Mouse (Mus musculus): ENCODE data around the gene Adamts2. TPM values are rescaled to one million over a fixed set of nuclear protein-coding genes. Genes with fewer than 3 reads are reported as not detected.

Gene Adamts2
- 2.5 and 2.8 TPM in 2 replicates for polyA plus RNA-seq (2015; fragmentation: Nextera tagmentation; extraction: Ambion mirVana)

- H3K4me2 ChIP-seq (replicated peaks): peak within 1 kb of the TSS; percentile 96
- under 1% methylated on average over 72 of the region's 82 CpGs for WGBS
- H3K9ac ChIP-seq (replicated peaks): peak within 1 kb of the TSS; percentile 51
- ATAC-seq (replicated peaks): peak; percentile 83
- no peaks in the 10 kb centered on the region for H3K9me3 ChIP-seq
- peaks cover 19% of the 10 kb centered on the region for H3K4me1 ChIP-seq
- H3K36me3 ChIP-seq: no peaks in the 10 kb centered on the region
- peak within 1 kb of the TSS; percentile 61 for H3K4me3 ChIP-seq
- H3K27ac ChIP-seq (replicated peaks): no peak within 1 kb of the TSS
- H3K27me3 ChIP-seq: peaks cover 43% of the 10 kb centered on the region
Observed at GRCm38 (mm10) chr11:50601641-50602355, at the start of gene Adamts2. Adamts2 (plus strand) TSS chr11:50602084.

GRCm38 (mm10) chr11:50557064-50557463, 44.8 kb upstream of the Adamts2 start:
- no peak overlapping the region for H3K4me3 ChIP-seq
- no peaks in the 10 kb centered on the region for H3K27me3 ChIP-seq
- H3K4me2 ChIP-seq (replicated peaks): no peak overlapping the region
- no peaks in the 10 kb centered on the region for H3K36me3 ChIP-seq
- no peaks in the 10 kb centered on the region for H3K4me1 ChIP-seq
- ATAC-seq (replicated peaks): no peak
- 0 out of 2 replicates have a peak, but pooled peaks cover 3% of the 10 kb centered on the region for H3K9me3 ChIP-seq
- H3K27ac ChIP-seq (replicated peaks): no peak overlapping the region
- H3K9ac ChIP-seq (replicated peaks): no peak overlapping the region
- WGBS: 91% methylated on average over 3 of the region's 3 CpGs

- H3K4me1 ChIP-seq: no peaks in the 10 kb centered on the region
- no peak overlapping the region for H3K9ac ChIP-seq (replicated peaks)
- H3K9me3 ChIP-seq: 0 out of 2 replicates have a peak, but pooled peaks cover 3% of the 10 kb centered on the region
- no peaks in the 10 kb centered on the region for H3K27me3 ChIP-seq
- no peaks in the 10 kb centered on the region for H3K36me3 ChIP-seq
- H3K4me3 ChIP-seq: no peak overlapping the region
- no peak overlapping the region for H3K27ac ChIP-seq (replicated peaks)
- no peak for ATAC-seq (replicated peaks)
- WGBS: 39% methylated on average over 4 of the region's 4 CpGs
- no peak overlapping the region for H3K4me2 ChIP-seq (replicated peaks)
Observed at GRCm38 (mm10) chr11:50559108-50559507, 42.8 kb upstream of the Adamts2 start.

- Histone ChIP-seq H3K27me3 (no peaks in the 10 kb centered on the region), H3K9ac (replicated peaks) (no peak overlapping the region), H3K9me3 (no peaks in the 10 kb centered on the region), H3K4me3 (no peak overlapping the region), H3K27ac (replicated peaks) (no peak overlapping the region), H3K36me3 (no peaks in the 10 kb centered on the region), H3K4me1 (no peaks in the 10 kb centered on the region), H3K4me2 (replicated peaks) (no peak overlapping the region)
- no peak; the same call in 1 of the 2 replicates for ATAC-seq (replicated peaks)
- 83% methylated on average over 20 of the region's 20 CpGs for WGBS
Observed at GRCm38 (mm10) chr11:50565466-50566211, 36.2 kb upstream of the Adamts2 start.

- WGBS: 72% methylated on average over 6 of the region's 6 CpGs
- Histone ChIP-seq H3K27me3 (no peaks in the 10 kb centered on the region), H3K36me3 (no peaks in the 10 kb centered on the region), H3K9ac (replicated peaks) (no peak overlapping the region), H3K4me3 (no peak overlapping the region), H3K27ac (replicated peaks) (no peak overlapping the region), H3K9me3 (no peaks in the 10 kb centered on the region), H3K4me2 (replicated peaks) (no peak overlapping the region), H3K4me1 (no peaks in the 10 kb centered on the region)
- no peak for ATAC-seq (replicated peaks)
Observed at GRCm38 (mm10) chr11:50571448-50571847, 30.4 kb upstream of the Adamts2 start.

GRCm38 (mm10) chr11:50576521-50576920, 25.4 kb upstream of the Adamts2 start:
- Histone ChIP-seq H3K27me3 (no peaks in the 10 kb centered on the region), H3K36me3 (no peaks in the 10 kb centered on the region), H3K4me3 (no peak overlapping the region), H3K4me1 (no peaks in the 10 kb centered on the region), H3K9ac (replicated peaks) (no peak overlapping the region), H3K4me2 (replicated peaks) (no peak overlapping the region), H3K9me3 (no peaks in the 10 kb centered on the region), H3K27ac (replicated peaks) (no peak overlapping the region)
- 72% methylated on average over 4 of the region's 4 CpGs for WGBS
- no peak for ATAC-seq (replicated peaks)

GRCm38 (mm10) chr11:50587026-50587425, 14.9 kb upstream of the Adamts2 start:
- no peaks in the 10 kb centered on the region for H3K9me3 ChIP-seq
- no peak overlapping the region for H3K27ac ChIP-seq (replicated peaks)
- H3K9ac ChIP-seq (replicated peaks): no peak overlapping the region
- H3K4me1 ChIP-seq: no peaks in the 10 kb centered on the region
- no peak overlapping the region for H3K4me3 ChIP-seq
- H3K27me3 ChIP-seq: no peaks in the 10 kb centered on the region
- WGBS: 49% methylated on average over 7 of the region's 7 CpGs
- no peak for ATAC-seq (replicated peaks)
- no peaks in the 10 kb centered on the region for H3K36me3 ChIP-seq
- no peak overlapping the region for H3K4me2 ChIP-seq (replicated peaks)

GRCm38 (mm10) chr11:50587787-50588186, 14.1 kb upstream of the Adamts2 start:
- ATAC-seq (replicated peaks): no peak
- no peak overlapping the region for H3K9ac ChIP-seq (replicated peaks)
- no peaks in the 10 kb centered on the region for H3K27me3 ChIP-seq
- H3K36me3 ChIP-seq: no peaks in the 10 kb centered on the region
- H3K4me1 ChIP-seq: no peaks in the 10 kb centered on the region
- H3K27ac ChIP-seq (replicated peaks): no peak overlapping the region
- no peak overlapping the region for H3K4me2 ChIP-seq (replicated peaks)
- H3K4me3 ChIP-seq: no peak overlapping the region
- WGBS: 12% methylated on average over 3 of the region's 3 CpGs
- no peaks in the 10 kb centered on the region for H3K9me3 ChIP-seq

- no peaks in the 10 kb centered on the region for H3K9me3 ChIP-seq
- no peak overlapping the region for H3K4me3 ChIP-seq
- H3K36me3 ChIP-seq: no peaks in the 10 kb centered on the region
- no peak overlapping the region for H3K27ac ChIP-seq (replicated peaks)
- no peak overlapping the region for H3K4me2 ChIP-seq (replicated peaks)
- H3K4me1 ChIP-seq: no peaks in the 10 kb centered on the region
- H3K9ac ChIP-seq (replicated peaks): no peak overlapping the region
- WGBS: 44% methylated on average over 11 of the region's 11 CpGs
- ATAC-seq (replicated peaks): no peak
- no peaks in the 10 kb centered on the region for H3K27me3 ChIP-seq
Observed at GRCm38 (mm10) chr11:50589060-50589459, 12.8 kb upstream of the Adamts2 start.

- Histone ChIP-seq H3K9ac (replicated peaks) (no peak overlapping the region), H3K36me3 (no peaks in the 10 kb centered on the region), H3K27me3 (no peaks in the 10 kb centered on the region), H3K9me3 (no peaks in the 10 kb centered on the region), H3K4me2 (replicated peaks) (no peak overlapping the region), H3K4me1 (no peaks in the 10 kb centered on the region), H3K4me3 (no peak overlapping the region), H3K27ac (replicated peaks) (no peak overlapping the region)
- 81% methylated on average over 13 of the region's 13 CpGs for WGBS
- no peak for ATAC-seq (replicated peaks)
Observed at GRCm38 (mm10) chr11:50591053-50591452, 10.8 kb upstream of the Adamts2 start.

- WGBS: 80% methylated on average over 16 of the region's 16 CpGs
- Histone ChIP-seq H3K9ac (replicated peaks) (no peak overlapping the region), H3K4me3 (no peak overlapping the region), H3K9me3 (no peaks in the 10 kb centered on the region), H3K27me3 (no peaks in the 10 kb centered on the region), H3K36me3 (no peaks in the 10 kb centered on the region), H3K4me1 (no peaks in the 10 kb centered on the region), H3K27ac (replicated peaks) (no peak overlapping the region), H3K4me2 (replicated peaks) (no peak overlapping the region)
- no peak for ATAC-seq (replicated peaks)
Observed at GRCm38 (mm10) chr11:50592892-50593553, 8.9 kb upstream of the Adamts2 start.

GRCm38 (mm10) chr11:50596571-50596970, 5.3 kb upstream of the Adamts2 start:
- no peaks in the 10 kb centered on the region for H3K36me3 ChIP-seq
- WGBS: 85% methylated on average over 2 of the region's 2 CpGs
- no peaks in the 10 kb centered on the region for H3K9me3 ChIP-seq
- no peak overlapping the region for H3K27ac ChIP-seq (replicated peaks)
- no peak overlapping the region for H3K4me3 ChIP-seq
- H3K9ac ChIP-seq (replicated peaks): no peak overlapping the region
- H3K4me2 ChIP-seq (replicated peaks): no peak overlapping the region
- H3K27me3 ChIP-seq: peaks cover 12% of the 10 kb centered on the region
- 0 out of 2 replicates have a peak, but pooled peaks cover 2% of the 10 kb centered on the region for H3K4me1 ChIP-seq
- no peak for ATAC-seq (replicated peaks)
